Mouse (Mus musculus) lung, embryonic 14.5 days (tissue): Measurements from ENCODE around the gene Map3k5. TPM values are rescaled to one million over a fixed set of nuclear protein-coding genes. Genes with fewer than 3 reads are reported as not detected.

ENCODE experiments used
- ATAC-seq: fragments of 200-750 bp; cut with Nextera tagmentation; 2 replicates; pipeline ENCODE4 v1.8.0; 2017; ENCODE audit warnings: mild to moderate bottlenecking, moderate TSS enrichment, moderate library complexity; ENCODE audit not compliant: insufficient read depth
- DNase-seq: peaks from one replicate; pipeline ENCODE4 v3.0.0-alpha.2; 2015
- H3K27ac ChIP-seq: fragments of 300-500 bp; sonication (generic); 2 replicates; pipeline ENCODE4 v1.5.1; 2014; ENCODE audit warnings: low read depth, mild to moderate bottlenecking, moderate library complexity
- H3K27me3 ChIP-seq: fragments of 300-500 bp; sonication (generic); 2 replicates; pipeline ENCODE4 v1.6.1; 2014; ENCODE audit warnings: low read length, control low read depth; ENCODE audit not compliant: insufficient read depth
- H3K36me3 ChIP-seq: fragments of 300-500 bp; sonication (generic); 2 replicates; pipeline ENCODE4 v1.6.1; 2014; ENCODE audit warnings: control low read depth; ENCODE audit not compliant: insufficient read depth
- H3K4me1 ChIP-seq: fragments of 300-500 bp; sonication (generic); 2 replicates; pipeline ENCODE4 v1.6.1; 2014; ENCODE audit warnings: antibody characterized with exemption, control low read depth; ENCODE audit not compliant: insufficient read depth
- H3K4me2 ChIP-seq: fragments of 300-500 bp; sonication (generic); 2 replicates; pipeline ENCODE4 v1.6.1; 2014; ENCODE audit warnings: mild to moderate bottlenecking
- H3K4me3 ChIP-seq: fragments of 300-500 bp; sonication (generic); 2 replicates; pipeline ENCODE4 v1.5.1; 2014; ENCODE audit warnings: low read depth, low read length
- H3K9ac ChIP-seq: fragments of 300-500 bp; sonication (generic); 2 replicates; pipeline ENCODE4 v1.6.1; 2014
- H3K9me3 ChIP-seq: fragments of 300-500 bp; sonication (generic); 2 replicates; pipeline ENCODE4 v1.6.1; 2016; ENCODE audit warnings: low read depth, low read length, control low read depth
- CTCF ChIP-seq: IDR thresholded peaks from 2 replicates; pipeline ENCODE4 v1.5.1; 2016; ENCODE audit warnings: antibody characterized with exemption, low read depth
- WGBS: fragments of 180-500 bp; shearing (Covaris S2); extraction: QIAGEN DNeasy Blood & Tissue Kit; methylation state at CpG from one replicate; pipeline ENCODE4 v1.1.7; 2014; 5-methylcytosine and 5-hydroxymethylcytosine counted together
- polyA plus RNA-seq: library from polyadenylated mRNA; unstranded; fragments of >200 nt; fragmentation: Nextera tagmentation; extraction: Ambion mirVana; gene quantifications from 2 replicates; pipeline ENCODE4 v1.2.1, GENCODE M21; 2014

Gene Map3k5
- polyA plus RNA-seq, 1 experiment from 2014 or later, result 2.5 TPM

GRCm38 (mm10) chr10:19901992-19902391, 32.3 kb upstream of the Map3k5 start:
- no peak overlapping the region for H3K9ac ChIP-seq
- no peak for DNase-seq
- no peaks in the 10 kb centered on the region for H3K27me3 ChIP-seq
- H3K4me3 ChIP-seq, result no peak overlapping the region
- no peak for ATAC-seq
- 80% methylated on average over 7 of the region's 7 CpGs for WGBS
- peaks cover 10% of the 10 kb centered on the region for H3K36me3 ChIP-seq
- H3K4me1 ChIP-seq, result no peaks in the 10 kb centered on the region
- H3K4me2 ChIP-seq, result no peak overlapping the region
- H3K27ac ChIP-seq, result no peak overlapping the region
- TF ChIP-seq CTCF, result no peak
- no peaks in the 10 kb centered on the region for H3K9me3 ChIP-seq

DNA sequence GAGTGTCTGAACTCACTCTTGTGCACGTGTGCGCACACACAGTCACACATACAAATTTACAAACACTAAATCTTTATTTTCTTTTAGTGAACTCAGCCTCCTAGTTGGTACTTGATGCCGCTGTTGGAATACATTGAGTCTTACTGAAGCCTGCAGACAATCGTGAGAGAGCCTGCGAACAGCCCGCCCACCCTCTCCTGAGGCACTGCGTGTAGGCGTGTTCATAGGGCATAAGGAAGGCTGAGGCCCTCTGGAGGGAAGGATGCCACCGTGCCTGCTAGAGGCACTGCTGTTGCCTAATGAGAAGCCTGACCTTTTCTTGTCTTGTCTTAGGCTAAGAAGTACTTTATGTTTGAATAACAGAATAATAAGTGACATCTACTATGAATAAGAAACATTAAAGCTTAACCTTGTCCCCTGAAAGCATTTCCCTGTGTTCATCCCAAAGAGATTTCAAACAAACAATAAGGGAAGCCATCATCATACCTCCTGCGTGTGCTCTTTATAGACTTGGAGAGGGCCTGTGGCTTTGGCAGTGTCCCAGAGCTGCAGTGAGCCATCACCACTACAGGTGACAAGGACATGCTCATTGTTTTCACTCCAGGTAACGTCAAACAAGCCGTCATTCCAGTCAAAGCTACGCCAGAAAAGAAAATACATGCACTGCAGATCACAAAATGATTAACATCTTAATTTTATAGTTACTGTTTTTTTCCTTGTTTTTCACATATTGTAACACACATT, 30.0 kb upstream of the Map3k5 start:
- no peaks in the 10 kb centered on the region for H3K4me1 ChIP-seq
- H3K4me2 ChIP-seq, result no peak overlapping the region
- no peaks in the 10 kb centered on the region for H3K27me3 ChIP-seq
- WGBS, result 77% methylated on average over 13 of the region's 13 CpGs
- ATAC-seq (no peak), DNase-seq (no peak)
- H3K4me3 ChIP-seq, result no peak overlapping the region
- no peak overlapping the region for H3K27ac ChIP-seq
- peaks cover 7% of the 10 kb centered on the region for H3K36me3 ChIP-seq
- no peak for TF ChIP-seq CTCF
- H3K9ac ChIP-seq, result no peak overlapping the region
- no peaks in the 10 kb centered on the region for H3K9me3 ChIP-seq

DNA sequence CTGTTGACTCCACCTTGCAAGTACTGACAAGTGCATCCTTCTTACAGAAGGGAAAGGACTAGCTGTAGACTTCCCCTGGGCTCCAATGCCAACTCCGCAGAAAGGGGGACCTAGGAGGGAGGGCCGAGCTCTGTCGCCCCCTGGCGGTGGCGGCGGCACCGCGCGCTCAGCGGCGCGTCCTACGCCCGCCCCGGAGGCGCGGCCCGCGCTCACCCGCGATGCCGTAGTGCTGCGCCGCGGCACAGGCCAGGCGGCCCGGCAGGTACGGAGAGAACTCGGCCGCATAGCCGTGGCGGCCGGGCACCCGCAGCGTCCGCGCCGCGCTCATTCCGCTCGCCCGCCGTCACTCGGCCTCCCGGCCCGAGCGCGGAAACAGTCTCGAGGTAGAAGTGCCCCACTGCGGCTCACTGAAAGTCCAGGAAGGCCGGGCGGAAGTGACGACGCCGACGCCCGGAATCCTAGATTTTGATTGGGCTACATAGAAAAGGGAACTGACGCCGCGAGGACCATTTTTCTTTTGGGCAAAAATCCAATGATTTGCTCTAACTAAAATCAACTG, 26.9 kb upstream of the Map3k5 start, which contains the start of gene Pex7:
Gene Pex7, minus strand, starts transcription at position 444 of the 559 bp plus-strand sequence.
- H3K27ac ChIP-seq, result peak within 1 kb of the TSS; percentile 97
- H3K4me2 ChIP-seq, result peak within 1 kb of the TSS; percentile 49
- peak within 1 kb of the TSS; percentile 82 for H3K9ac ChIP-seq
- H3K27me3 ChIP-seq, result no peaks in the 10 kb centered on the region
- H3K36me3 ChIP-seq, result no peaks in the 10 kb centered on the region
- peak; percentile 79 for TF ChIP-seq CTCF
- H3K4me3 ChIP-seq, result peak within 1 kb of the TSS; percentile 68
- no peaks in the 10 kb centered on the region for H3K4me1 ChIP-seq
- under 1% methylated on average over 60 of the region's 60 CpGs for WGBS
- H3K9me3 ChIP-seq, result no peaks in the 10 kb centered on the region
- DNase-seq (peak; percentile 99), ATAC-seq (peak; percentile 99)

DNA sequence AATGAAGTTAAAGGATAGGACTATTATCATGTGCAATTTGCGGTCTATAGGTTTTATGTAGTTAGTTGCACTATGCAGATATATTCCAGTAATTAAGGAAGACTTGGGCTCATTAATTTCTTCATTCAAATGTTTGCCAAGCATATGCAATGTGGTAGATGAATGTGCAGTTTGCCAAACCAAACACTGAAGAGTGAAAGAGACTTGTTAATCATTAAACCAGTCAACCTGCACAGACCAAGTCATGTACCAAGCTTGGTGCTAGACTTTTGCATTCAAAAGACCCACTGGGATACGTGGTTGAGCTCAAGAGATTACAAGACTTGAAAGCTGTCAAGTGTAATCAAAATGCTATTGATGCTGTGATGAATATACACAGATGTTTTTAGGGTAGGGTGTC, 26.2 kb upstream of the Map3k5 start:
- Histone ChIP-seq H3K9ac (no peak overlapping the region), H3K27ac (no peak overlapping the region), H3K9me3 (no peaks in the 10 kb centered on the region), H3K4me3 (no peak overlapping the region), H3K27me3 (no peaks in the 10 kb centered on the region), H3K36me3 (no peaks in the 10 kb centered on the region), H3K4me2 (peak overlapping the region; percentile 49; the same call in 1 of the 2 replicates), H3K4me1 (no peaks in the 10 kb centered on the region)
- ATAC-seq (no peak), DNase-seq (peak; percentile 14)
- no peak for TF ChIP-seq CTCF
- WGBS, result 63% methylated on average over 2 of the region's 2 CpGs

- H3K4me3 ChIP-seq, result no peak overlapping the region
- H3K36me3 ChIP-seq, result no peaks in the 10 kb centered on the region
- no peak for DNase-seq
- no peak overlapping the region for H3K4me2 ChIP-seq
- H3K27me3 ChIP-seq, result no peaks in the 10 kb centered on the region
- no peak for ATAC-seq
- no peak overlapping the region for H3K9ac ChIP-seq
- no peak for TF ChIP-seq CTCF
- H3K27ac ChIP-seq, result no peak overlapping the region
- H3K4me1 ChIP-seq, result no peaks in the 10 kb centered on the region
- WGBS, result 82% methylated on average over 2 of the region's 2 CpGs
- no peaks in the 10 kb centered on the region for H3K9me3 ChIP-seq
Measured at GRCm38 (mm10) chr10:19910516-19910915, 23.8 kb upstream of the Map3k5 start.

DNA sequence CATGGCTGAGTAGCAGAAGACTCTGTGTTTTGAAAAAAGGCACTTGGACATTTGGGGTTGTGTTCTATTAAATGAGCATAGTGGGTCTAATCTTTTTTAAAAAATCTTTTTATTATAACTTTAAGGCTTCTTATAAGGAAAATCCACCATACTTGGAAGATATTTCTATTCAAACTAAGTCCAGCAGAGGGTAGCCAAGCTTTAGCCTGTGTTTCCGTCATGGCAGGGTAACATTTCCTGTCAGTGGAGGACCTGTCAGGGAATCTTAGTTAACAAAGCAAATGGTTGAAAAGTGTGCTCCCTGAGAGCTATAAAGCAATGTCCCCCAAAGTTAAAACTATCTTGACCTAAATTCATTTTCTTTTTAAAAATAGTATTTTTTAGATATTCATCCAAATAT, 22.7 kb upstream of the Map3k5 start:
- Histone ChIP-seq H3K4me2 (no peak overlapping the region), H3K27ac (no peak overlapping the region), H3K9ac (no peak overlapping the region), H3K36me3 (no peaks in the 10 kb centered on the region), H3K4me1 (no peaks in the 10 kb centered on the region), H3K27me3 (no peaks in the 10 kb centered on the region), H3K9me3 (no peaks in the 10 kb centered on the region), H3K4me3 (no peak overlapping the region)
- DNase-seq (peak; percentile 73), ATAC-seq (no peak)
- peak; percentile 59 for TF ChIP-seq CTCF
- 5% methylated on average over 1 of the region's 1 CpGs for WGBS

GRCm38 (mm10) chr10:19913806-19914205, 20.5 kb upstream of the Map3k5 start:
- TF ChIP-seq CTCF, result no peak
- no peak for ATAC-seq
- DNase-seq, result no peak
- Histone ChIP-seq H3K9me3 (no peaks in the 10 kb centered on the region), H3K36me3 (no peaks in the 10 kb centered on the region), H3K4me2 (no peak overlapping the region), H3K27me3 (no peaks in the 10 kb centered on the region), H3K27ac (no peak overlapping the region), H3K4me3 (no peak overlapping the region), H3K4me1 (no peaks in the 10 kb centered on the region), H3K9ac (no peak overlapping the region)
- 86% methylated on average over 4 of the region's 4 CpGs for WGBS
